Mouse (Mus musculus) heart, embryonic 14.5 days (tissue): ENCODE measurements around the gene Rtp1. TPM values are rescaled to one million over a fixed set of nuclear protein-coding genes. Genes with fewer than 3 reads are reported as not detected.

Experiments
- ATAC-seq: fragments of 200-750 bp; cut with Nextera tagmentation; 2 replicates; pipeline ENCODE4 v1.8.0; 2017; ENCODE audit warnings: low read depth, moderate TSS enrichment; ENCODE audit not compliant: insufficient number of reproducible peaks, insufficient read depth, low FRiP score
- H3K27ac ChIP-seq, 2 experiments: fragments of 200-500 bp in 1 of 2; fragments of 300-500 bp in 1 of 2; sonication (generic) in 1 of 2; replicated peaks in 1 of 2; 2 replicates each; pipeline ENCODE4 v1.5.1; 2012 to 2014; ENCODE audit warnings: low read depth in 2 of 2, low read length in 2 of 2, control low read depth in 1 of 2, mild to moderate bottlenecking in 1 of 2, mixed read lengths in 1 of 2; ENCODE audit not compliant: control insufficient read depth in 1 of 2, insufficient read depth in 1 of 2
- H3K27me3 ChIP-seq: fragments of 300-500 bp; sonication (generic); 2 replicates; pipeline ENCODE4 v1.6.1; 2014; ENCODE audit warnings: mild to moderate bottlenecking, low read length, control low read depth; ENCODE audit not compliant: control insufficient read depth, insufficient read depth
- H3K36me3 ChIP-seq: fragments of 300-500 bp; sonication (generic); 2 replicates; pipeline ENCODE4 v1.6.1; 2014; ENCODE audit warnings: mild to moderate bottlenecking, control low read depth, low read length, mixed read lengths; ENCODE audit not compliant: control insufficient read depth, insufficient read depth
- H3K4me1 ChIP-seq, 2 experiments: fragments of 200-500 bp in 1 of 2; fragments of 300-500 bp in 1 of 2; sonication (generic) in 1 of 2; 2 replicates each; pipeline ENCODE4 v1.6.1; 2012 to 2014; ENCODE audit warnings: low read length in 2 of 2, control low read depth in 1 of 2, mixed read lengths in 1 of 2; ENCODE audit not compliant: control insufficient read depth in 2 of 2, insufficient read depth in 2 of 2
- H3K4me2 ChIP-seq: fragments of 300-500 bp; sonication (generic); 2 replicates; pipeline ENCODE4 v1.6.1; 2014; ENCODE audit warnings: mild to moderate bottlenecking, low read length
- H3K4me3 ChIP-seq, 2 experiments: fragments of 200-500 bp in 1 of 2; fragments of 300-500 bp in 1 of 2; sonication (generic) in 1 of 2; 2 replicates each; pipeline ENCODE4 v1.5.1; 2012 to 2014; ENCODE audit warnings: low read length in 2 of 2, mild to moderate bottlenecking in 2 of 2, control low read depth in 1 of 2, low read depth in 1 of 2, moderate library complexity in 1 of 2; ENCODE audit not compliant: control insufficient read depth in 1 of 2, insufficient read depth in 1 of 2
- H3K9ac ChIP-seq: fragments of 300-500 bp; sonication (generic); 2 replicates; pipeline ENCODE4 v1.6.1; 2014; ENCODE audit warnings: mild to moderate bottlenecking, low read length
- H3K9me3 ChIP-seq: fragments of 300-500 bp; sonication (generic); 2 replicates; pipeline ENCODE4 v1.6.1; 2016; ENCODE audit warnings: low read length, control low read depth; ENCODE audit not compliant: control insufficient read depth
- WGBS: fragments of 180-500 bp; shearing (Covaris S2); extraction: QIAGEN DNeasy Blood & Tissue Kit; methylation state at CpG from one replicate; pipeline ENCODE4 v1.1.7; 2014; 5-methylcytosine and 5-hydroxymethylcytosine counted together
- polyA plus RNA-seq: library from polyadenylated mRNA; unstranded; fragments of >200 nt; fragmentation: Nextera tagmentation; extraction: Ambion mirVana; gene quantifications from 2 replicates; pipeline ENCODE4 v1.2.1, GENCODE M21; 2014

Gene Rtp1
- polyA plus RNA-seq, result not detected in 2 replicates

DNA sequence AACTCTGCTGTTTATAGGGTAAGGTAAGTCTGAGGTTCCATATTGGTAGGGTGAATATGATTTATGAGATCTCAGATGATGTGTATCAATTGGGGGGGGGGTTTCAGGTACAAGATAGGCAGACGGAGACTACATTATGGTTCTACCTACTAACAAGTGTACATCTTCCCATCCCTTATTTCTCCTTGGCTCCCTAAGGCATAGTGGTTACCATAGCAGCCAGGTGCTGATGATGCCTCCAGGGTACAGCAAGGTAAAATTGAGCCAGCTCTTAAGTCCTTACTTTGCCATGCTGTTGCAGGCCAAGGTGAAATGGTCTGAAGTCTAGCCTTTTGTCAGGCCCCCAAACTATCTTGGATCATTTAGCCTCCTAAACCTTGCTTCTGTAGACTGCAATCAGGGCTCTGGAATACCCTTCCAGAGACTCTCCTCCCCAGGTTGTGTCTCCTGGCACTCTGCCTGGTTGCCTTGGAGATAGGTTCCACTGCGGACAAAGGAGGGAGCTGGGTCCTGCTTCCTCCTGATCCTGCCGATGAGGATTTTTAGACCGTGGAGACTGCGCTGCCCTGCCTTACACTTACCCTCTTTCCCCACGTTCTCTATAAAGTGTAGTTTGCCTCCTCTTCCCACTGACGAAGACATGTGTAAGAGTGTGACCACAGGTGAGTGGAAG, at the start of gene Rtp1:
Gene Rtp1 (plus strand): TSS at position 487 of the 673 bp plus-strand sequence.
- 63% methylated on average over 7 of the region's 7 CpGs for WGBS
- no peak for ATAC-seq
- H3K9me3 ChIP-seq, result no peaks in the 10 kb centered on the region
- H3K4me1 ChIP-seq, result no peaks in the 10 kb centered on the region
- H3K27me3 ChIP-seq, result no peaks in the 10 kb centered on the region
- H3K4me2 ChIP-seq, result no peak within 1 kb of the TSS
- H3K4me3 ChIP-seq, result no peak within 1 kb of the TSS
- no peaks in the 10 kb centered on the region for H3K36me3 ChIP-seq
- no peak within 1 kb of the TSS for H3K27ac ChIP-seq
- H3K9ac ChIP-seq, result no peak within 1 kb of the TSS

DNA sequence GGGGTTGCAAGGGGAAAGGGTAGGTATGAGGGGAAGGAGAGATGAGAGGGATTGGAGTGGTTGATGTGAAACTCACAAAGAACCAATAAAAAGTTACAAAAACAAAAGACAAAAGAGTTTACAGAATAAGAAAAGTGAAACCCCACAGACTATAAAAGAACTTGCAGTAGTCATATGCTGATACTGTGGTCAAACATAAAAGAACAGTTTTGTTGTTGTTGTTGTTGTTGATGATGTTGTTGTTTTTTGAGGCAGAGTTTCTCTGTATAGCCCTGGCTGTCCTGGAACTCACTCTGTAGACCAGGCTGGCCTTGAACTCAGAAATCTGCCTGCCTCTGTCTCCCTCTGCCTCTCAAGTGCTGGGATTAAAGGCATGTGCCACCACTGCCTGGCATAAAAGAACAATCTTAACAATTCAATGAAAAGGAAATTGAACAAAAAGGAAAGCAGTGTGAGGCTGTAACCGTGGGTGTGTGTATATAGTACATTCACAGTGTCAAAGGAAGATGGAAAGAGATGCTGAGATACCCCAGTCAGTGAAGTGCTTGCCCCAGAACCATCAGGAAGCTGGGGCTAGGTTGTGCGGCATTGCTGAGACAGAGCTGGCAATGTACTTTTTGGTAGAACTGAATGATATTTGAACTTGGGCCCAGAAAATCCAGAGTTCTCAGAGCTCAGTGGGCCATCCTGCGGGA, 49.2 kb upstream of the Rtp1 start:
- WGBS, result 65% methylated on average over 3 of the region's 3 CpGs
- no peaks in the 10 kb centered on the region for H3K36me3 ChIP-seq
- no peak overlapping the region for H3K9ac ChIP-seq
- H3K4me2 ChIP-seq, result no peak overlapping the region
- H3K9me3 ChIP-seq, result 0 out of 2 replicates have a peak, but pooled peaks cover 4% of the 10 kb centered on the region
- H3K27me3 ChIP-seq, result no peaks in the 10 kb centered on the region
- H3K27ac ChIP-seq, result no peak overlapping the region
- H3K4me1 ChIP-seq, result no peaks in the 10 kb centered on the region
- no peak for ATAC-seq
- H3K4me3 ChIP-seq, result no peak overlapping the region

DNA sequence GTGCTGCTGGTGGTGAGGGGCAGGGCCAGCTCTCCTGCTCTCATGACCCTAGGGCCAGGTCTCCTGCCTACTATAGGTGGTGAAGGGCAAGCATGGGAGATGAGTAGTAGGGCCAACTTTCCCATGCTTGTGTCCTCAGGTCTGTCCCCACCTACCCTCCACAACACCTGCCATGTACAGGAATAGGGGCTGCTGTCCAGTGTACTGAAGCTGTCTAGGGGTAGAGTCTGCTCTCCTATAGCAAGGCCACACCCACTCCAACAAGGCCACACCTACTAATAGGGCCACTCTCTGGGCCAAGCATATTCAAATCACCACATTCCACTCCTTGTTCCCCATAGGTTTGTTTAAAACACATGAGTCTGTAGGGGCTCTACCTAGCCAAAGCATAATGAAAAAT, 44.6 kb upstream of the Rtp1 start:
- no peaks in the 10 kb centered on the region for H3K27me3 ChIP-seq
- no peak overlapping the region for H3K4me2 ChIP-seq
- H3K27ac ChIP-seq, result no peak overlapping the region
- 0 out of 2 replicates have a peak, but pooled peaks cover 4% of the 10 kb centered on the region for H3K9me3 ChIP-seq
- H3K4me3 ChIP-seq, result no peak overlapping the region
- no peak for ATAC-seq
- H3K4me1 ChIP-seq, result no peaks in the 10 kb centered on the region
- no peak overlapping the region for H3K9ac ChIP-seq
- no peaks in the 10 kb centered on the region for H3K36me3 ChIP-seq

DNA sequence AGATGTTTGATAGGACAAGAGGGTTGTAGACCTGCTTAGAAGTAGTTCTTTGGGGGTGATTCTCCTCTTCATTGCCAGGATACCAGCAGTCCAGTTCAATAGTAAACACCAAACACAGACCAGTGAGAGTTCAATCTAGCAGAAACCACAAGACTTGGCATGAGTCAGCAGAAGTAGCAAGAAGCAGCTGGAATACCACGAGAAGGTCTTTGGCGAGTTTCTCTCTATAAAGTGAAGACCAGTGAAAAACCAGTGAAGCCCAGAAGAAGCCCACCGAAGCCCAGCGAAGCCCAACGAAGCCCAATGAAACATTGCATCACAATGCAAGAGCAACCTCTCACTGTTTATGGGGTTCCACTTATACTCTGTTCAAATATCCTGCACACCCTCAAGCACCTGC, 31.0 kb upstream of the Rtp1 start:
- no peak for ATAC-seq
- no peak overlapping the region for H3K4me3 ChIP-seq
- WGBS, result 89% methylated on average over 5 of the region's 5 CpGs
- H3K27ac ChIP-seq, result no peak overlapping the region
- no peaks in the 10 kb centered on the region for H3K36me3 ChIP-seq
- no peaks in the 10 kb centered on the region for H3K4me1 ChIP-seq
- no peak overlapping the region for H3K9ac ChIP-seq
- no peaks in the 10 kb centered on the region for H3K27me3 ChIP-seq
- no peak overlapping the region for H3K4me2 ChIP-seq
- H3K9me3 ChIP-seq, result no peaks in the 10 kb centered on the region

DNA sequence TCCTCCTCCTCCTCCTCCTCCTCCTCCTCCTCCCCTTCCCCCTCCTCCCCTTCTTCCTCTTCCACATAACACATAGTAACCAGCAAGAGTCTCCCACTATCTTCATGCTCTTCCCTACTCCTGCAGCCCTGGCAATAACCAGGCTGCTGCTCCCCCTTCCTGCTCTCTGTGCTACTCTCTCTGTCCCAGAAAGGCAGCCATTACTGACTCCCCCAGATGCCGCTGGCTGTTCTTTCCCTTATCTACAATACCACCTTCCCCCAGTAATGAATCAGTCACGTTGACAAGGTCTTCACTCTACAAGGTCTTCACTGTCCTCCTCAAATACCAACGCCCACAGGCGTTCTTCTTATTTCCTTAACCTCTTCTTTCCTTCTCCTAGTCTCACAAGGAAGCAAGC, 27.5 kb upstream of the Rtp1 start:
- H3K27ac ChIP-seq, result no peak overlapping the region
- H3K4me2 ChIP-seq, result no peak overlapping the region
- no peak overlapping the region for H3K4me3 ChIP-seq
- H3K36me3 ChIP-seq, result no peaks in the 10 kb centered on the region
- H3K9ac ChIP-seq, result no peak overlapping the region
- H3K9me3 ChIP-seq, result no peaks in the 10 kb centered on the region
- H3K4me1 ChIP-seq, result 0 out of 4 replicates have a peak, but pooled peaks cover 0 to 3% of the 10 kb centered on the region in 2 experiments
- no peak for ATAC-seq
- H3K27me3 ChIP-seq, result no peaks in the 10 kb centered on the region
- WGBS, result 30% methylated on average over 4 of the region's 4 CpGs

DNA sequence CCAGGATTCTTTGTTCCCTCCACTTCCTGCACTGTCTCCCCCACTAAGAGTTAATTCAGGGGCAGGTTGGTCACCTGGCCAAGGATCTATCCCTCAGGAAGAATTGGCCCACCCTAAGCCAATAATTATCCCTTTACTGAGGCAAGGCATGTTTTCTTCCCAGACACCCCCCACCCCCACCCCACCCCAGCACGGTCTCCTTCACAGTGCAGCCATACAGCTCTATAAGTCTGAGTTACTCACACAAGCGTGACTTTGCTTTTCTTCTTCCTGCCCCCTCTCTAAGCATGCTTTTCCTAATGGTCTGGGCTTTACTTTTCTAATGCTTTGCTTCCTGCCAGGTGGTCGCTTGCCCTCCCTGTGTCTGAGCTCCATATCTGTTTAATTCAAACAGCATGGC, 27.0 kb upstream of the Rtp1 start:
- no peaks in the 10 kb centered on the region for H3K36me3 ChIP-seq
- no peaks in the 10 kb centered on the region for H3K27me3 ChIP-seq
- H3K4me2 ChIP-seq, result no peak overlapping the region
- no peaks in the 10 kb centered on the region for H3K9me3 ChIP-seq
- H3K9ac ChIP-seq, result no peak overlapping the region
- no peak for ATAC-seq
- H3K4me3 ChIP-seq, result no peak overlapping the region
- H3K4me1 ChIP-seq, result 0 out of 4 replicates have a peak, but pooled peaks cover 0 to 3% of the 10 kb centered on the region in 2 experiments
- no peak overlapping the region for H3K27ac ChIP-seq
- 72% methylated on average over 3 of the region's 3 CpGs for WGBS

DNA sequence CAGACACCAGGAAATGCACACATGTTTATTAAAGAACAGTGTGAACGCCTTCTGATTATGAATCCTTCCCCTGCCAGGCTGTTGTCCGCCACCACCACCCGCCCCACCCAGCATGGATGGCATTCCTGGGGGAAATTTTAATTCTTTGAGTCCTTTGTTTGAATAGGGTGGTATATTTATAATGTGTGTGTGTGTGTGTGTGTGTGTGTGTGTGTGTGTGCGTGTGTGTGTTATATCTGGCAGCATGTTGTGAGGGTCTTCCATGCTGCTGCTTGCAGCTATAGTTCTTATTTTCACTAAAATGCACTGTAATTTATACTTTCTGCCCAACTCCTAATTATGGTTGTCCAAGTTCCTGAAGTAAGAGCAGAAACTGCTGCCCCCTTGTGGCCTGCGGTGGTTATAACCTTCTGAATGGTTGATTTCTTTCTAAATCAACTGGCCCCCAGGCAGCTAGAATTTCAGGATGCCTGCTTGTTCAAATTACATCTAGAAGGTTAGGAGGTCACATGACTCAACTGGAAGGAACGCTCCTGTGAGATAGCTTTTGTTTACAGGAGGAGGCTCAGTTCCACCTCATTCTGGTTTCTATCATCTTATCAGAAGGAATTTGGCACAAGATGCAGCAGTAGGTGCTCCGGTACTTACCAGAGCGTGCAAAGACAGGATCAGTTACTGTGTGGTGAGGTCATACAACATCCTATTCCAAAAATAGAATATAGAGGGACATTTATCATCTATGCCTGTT, 25.8 kb upstream of the Rtp1 start:
- H3K4me3 ChIP-seq, result no peak overlapping the region
- no peaks in the 10 kb centered on the region for H3K27me3 ChIP-seq
- 26% methylated on average over 8 of the region's 8 CpGs for WGBS
- H3K4me2 ChIP-seq, result no peak overlapping the region
- no peak overlapping the region for H3K27ac ChIP-seq
- no peaks in the 10 kb centered on the region for H3K9me3 ChIP-seq
- no peak for ATAC-seq
- H3K9ac ChIP-seq, result no peak overlapping the region
- H3K4me1 ChIP-seq, result 0 out of 4 replicates have a peak, but pooled peaks cover 0 to 3% of the 10 kb centered on the region in 2 experiments
- no peaks in the 10 kb centered on the region for H3K36me3 ChIP-seq
